ENCODE assay signal across 30 mouse cellular contexts in genomic region chr2:105219229-105219628, GRCm38 (mm10). TPM values are rescaled to one million over a fixed set of nuclear protein-coding genes. Genes with fewer than 3 reads are reported as not detected.
"Had no signal": no experiment of that assay in that cellular context is flagged by ENCODE, and none has a peak within 500 bp of the region (broad histone marks: within the 10 kb centered on the region; RNA-seq: fewer than 3 reads in every experiment).

No protein-coding gene starts in this region.

- H3K27ac ChIP-seq: heart, embryonic 10.5 days; hindbrain, embryonic 12.5 days; hindbrain, embryonic 14.5 days; intestine, embryonic 15.5 days; kidney, embryonic 15.5 days; kidney, postnatal 0 days; limb, embryonic 13.5 days; limb, embryonic 15.5 days; liver, embryonic 12.5 days; liver, embryonic 14.5 days had no signal

- DNase-seq: gastrocnemius, postnatal 14 days; gastrocnemius, postnatal 36 days; heart, adult 18-20 months; heart, postnatal 10 days; heart, postnatal 4 days; kidney, adult 11 months; kidney, adult 2 months; kidney, adult 9 months; kidney, postnatal 14 days; kidney, postnatal 36 days; left cerebral cortex, postnatal 4 days had no signal

- H3K4me3 ChIP-seq: heart, embryonic 10.5 days; heart, embryonic 12.5 days; hindbrain, embryonic 12.5 days; intestine, embryonic 15.5 days; kidney, embryonic 15.5 days; limb, embryonic 13.5 days; limb, embryonic 15.5 days; liver, embryonic 12.5 days had no signal

- ATAC-seq: hindbrain, embryonic 16.5 days; inflammation-experienced regulatory T-cells, adult 6 months; intestine, embryonic 15.5 days; liver, embryonic 12.5 days had no signal

RNA-seq across cellular contexts. Expression of gene Them7, which starts 4.9 kb away (rescaled TPM):
- total RNA-seq: gastrocnemius, adult 8-10 months; gastrocnemius, postnatal 14 days; gastrocnemius, postnatal 36 days; layer of hippocampus, adult 18-20 months; layer of hippocampus, postnatal 10 days; layer of hippocampus, postnatal 25 days; left cerebral cortex, postnatal 10 days; left cerebral cortex, postnatal 25 days; left cerebral cortex, postnatal 4 days had no signal
